Mouse (Mus musculus) hindbrain, embryonic 16.5 days (tissue): ENCODE data around the gene Ubl3. TPM values are rescaled to one million over a fixed set of nuclear protein-coding genes. Genes with fewer than 3 reads are reported as not detected.

Experiments used
- ATAC-seq: fragments of 200-750 bp; cut with Nextera tagmentation; 2 replicates; pipeline ENCODE4 v1.8.0; 2017; ENCODE audit warnings: moderate TSS enrichment, moderate library complexity
- H3K27ac ChIP-seq: fragments of 300-500 bp; sonication (generic); 2 replicates; pipeline ENCODE4 v1.5.1; 2014; ENCODE audit warnings: low read depth, mild to moderate bottlenecking, control low read depth, low read length, moderate library complexity
- H3K27me3 ChIP-seq: fragments of 300-500 bp; sonication (generic); replicated peaks from 2 replicates; pipeline ENCODE4 v1.6.1; 2014; ENCODE audit warnings: low read length; ENCODE audit not compliant: control insufficient read depth, insufficient read depth
- H3K36me3 ChIP-seq: fragments of 300-500 bp; sonication (generic); 2 replicates; pipeline ENCODE4 v1.6.1; 2014; ENCODE audit warnings: mild to moderate bottlenecking, low read length, moderate library complexity, mixed read lengths; ENCODE audit not compliant: control insufficient read depth, insufficient read depth
- H3K4me1 ChIP-seq: fragments of 300-500 bp; sonication (generic); 2 replicates; pipeline ENCODE4 v1.6.1; 2014; ENCODE audit warnings: low read depth, low read length; ENCODE audit not compliant: control insufficient read depth, insufficient read depth
- H3K4me2 ChIP-seq: fragments of 300-500 bp; sonication (generic); 2 replicates; pipeline ENCODE4 v1.6.1; 2014; ENCODE audit warnings: mild to moderate bottlenecking, low read length, control low read depth, moderate library complexity
- H3K4me3 ChIP-seq: fragments of 300-500 bp; sonication (generic); 2 replicates; pipeline ENCODE4 v1.5.1; 2014; ENCODE audit warnings: mild to moderate bottlenecking, low read length, control low read depth, moderate library complexity
- H3K9ac ChIP-seq: fragments of 300-500 bp; sonication (generic); 2 replicates; pipeline ENCODE4 v1.6.1; 2014; ENCODE audit warnings: low read depth, mild to moderate bottlenecking, control low read depth, low read length, moderate library complexity
- H3K9me3 ChIP-seq: fragments of 300-500 bp; sonication (generic); 2 replicates; pipeline ENCODE4 v1.6.1; 2014; ENCODE audit warnings: mild to moderate bottlenecking, low read length, moderate library complexity; ENCODE audit not compliant: control insufficient read depth
- WGBS: fragments of 180-500 bp; shearing (Covaris S2); extraction: QIAGEN DNeasy Blood & Tissue Kit; methylation state at CpG from one replicate; pipeline ENCODE4 v1.1.7; 2014; 5-methylcytosine and 5-hydroxymethylcytosine counted together
- polyA plus RNA-seq: library from polyadenylated mRNA; unstranded; fragments of >200 nt; fragmentation: Nextera tagmentation; extraction: Ambion mirVana; gene quantifications from 2 replicates; pipeline ENCODE4 v1.2.1, GENCODE M21; 2015

Gene Ubl3
- polyA plus RNA-seq, 1 experiment from 2014 or later: 70.7 TPM

DNA sequence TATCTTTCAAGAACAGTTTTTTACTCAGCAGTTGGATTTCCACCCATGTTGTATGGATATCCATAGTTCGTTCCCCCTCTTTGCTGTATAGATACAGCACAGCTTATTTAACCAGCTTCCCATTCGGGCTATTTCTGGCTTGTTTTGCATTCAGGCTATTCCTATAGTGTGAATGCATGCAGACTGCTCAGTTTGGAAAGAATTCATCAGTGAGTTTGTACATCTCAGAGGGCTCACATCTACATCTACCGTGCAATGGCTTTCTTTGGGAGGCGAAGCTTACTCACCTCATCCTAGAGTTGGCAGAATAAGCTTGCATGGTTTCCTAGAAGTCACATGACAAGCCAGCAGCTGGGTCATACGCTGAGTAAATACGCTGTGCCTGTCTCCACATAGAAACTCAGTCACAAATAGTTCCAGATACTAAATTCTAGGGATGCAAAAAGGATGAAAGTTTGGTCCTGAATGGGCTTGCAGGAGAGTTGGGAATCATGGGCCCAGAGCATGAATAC, 88.8 kb downstream of the Ubl3 start:
- no peaks in the 10 kb centered on the region; the same call in 1 of the 2 replicates for H3K9me3 ChIP-seq
- no peak overlapping the region for H3K4me2 ChIP-seq
- no peaks in the 10 kb centered on the region for H3K36me3 ChIP-seq
- no peak for ATAC-seq
- H3K27me3 ChIP-seq: no peaks in the 10 kb centered on the region
- H3K4me3 ChIP-seq: no peak overlapping the region
- H3K4me1 ChIP-seq: no peaks in the 10 kb centered on the region
- no peak overlapping the region for H3K9ac ChIP-seq
- H3K27ac ChIP-seq: no peak overlapping the region
- 86% methylated on average over 6 of the region's 6 CpGs for whole genome bisulfite sequencing

Other genes starting within 250 kb of the Ubl3 start
- gene Slc7a1, start 152.9 kb downstream of the Ubl3 start, polyA plus RNA-seq: 39.0 and 48.5 TPM in 2 replicates